Mouse (Mus musculus): ENCODE data around the gene Fbf1. TPM values are rescaled to one million over a fixed set of nuclear protein-coding genes. Genes with fewer than 3 reads are reported as not detected.

Gene Fbf1
- polyA plus RNA-seq, 1 experiment, result 153 TPM

DNA sequence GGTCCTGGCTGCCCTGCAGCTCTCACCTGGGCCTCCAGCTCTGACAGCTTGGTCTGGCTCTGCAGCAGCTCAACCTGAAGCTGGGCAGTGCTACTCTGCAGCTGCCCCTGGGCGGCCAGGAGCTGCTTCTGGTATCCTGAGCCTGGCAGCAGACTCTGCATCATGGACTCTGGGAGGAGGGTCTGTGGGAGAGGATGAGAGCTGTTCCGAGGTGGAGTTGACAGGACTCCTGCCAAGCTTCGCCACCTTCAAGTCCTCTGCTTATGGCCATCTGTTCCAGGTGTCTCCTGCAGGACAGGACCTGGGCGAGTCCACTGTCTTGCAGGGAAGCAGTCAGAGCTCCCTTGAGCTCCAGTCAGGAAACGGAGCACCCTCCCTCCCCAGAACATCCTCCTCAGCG lies 18.6 kb downstream of the Fbf1 start:
- no peak for DNase-seq (ENCODE audit: low read depth)
- TF ChIP-seq CTCF (IDR thresholded peaks at IDR 0.05; ENCODE audit: borderline replicate concordance, extremely low read depth, insufficient read depth, insufficient read length) (no peak), POLR2A (IDR thresholded peaks at IDR 0.05; ENCODE audit: borderline replicate concordance, extremely low read depth, insufficient read depth, insufficient read length, poor library complexity, severe bottlenecking) (no peak)

DNA sequence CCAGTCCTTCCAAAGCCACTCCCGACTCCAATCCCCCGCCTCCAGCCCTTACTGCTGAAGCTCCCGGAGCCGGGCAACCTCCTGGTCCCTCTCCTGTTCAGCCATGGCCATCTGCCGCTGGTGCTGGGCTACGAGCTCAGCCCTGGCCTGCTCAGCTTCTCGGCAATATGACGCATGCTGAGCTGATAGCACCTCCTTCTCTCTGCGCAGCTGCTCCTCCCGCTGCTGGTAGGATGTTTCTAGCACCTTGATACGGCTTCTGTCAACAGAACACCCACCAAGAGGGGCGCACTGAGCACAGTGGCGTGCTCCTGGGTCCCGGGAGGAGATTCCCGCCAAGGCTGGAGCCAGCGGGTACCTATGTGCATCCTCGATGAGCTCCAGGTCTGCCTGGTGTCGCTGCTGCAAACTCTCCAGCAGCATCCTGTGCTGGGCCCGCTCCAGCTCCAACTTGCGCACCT lies 19.2 kb downstream of the Fbf1 start:
- peak; percentile 29 for DNase-seq (ENCODE audit: low read depth)
- TF ChIP-seq CTCF (IDR thresholded peaks at IDR 0.05; ENCODE audit: borderline replicate concordance, extremely low read depth, insufficient read depth, insufficient read length), result no peak

DNA sequence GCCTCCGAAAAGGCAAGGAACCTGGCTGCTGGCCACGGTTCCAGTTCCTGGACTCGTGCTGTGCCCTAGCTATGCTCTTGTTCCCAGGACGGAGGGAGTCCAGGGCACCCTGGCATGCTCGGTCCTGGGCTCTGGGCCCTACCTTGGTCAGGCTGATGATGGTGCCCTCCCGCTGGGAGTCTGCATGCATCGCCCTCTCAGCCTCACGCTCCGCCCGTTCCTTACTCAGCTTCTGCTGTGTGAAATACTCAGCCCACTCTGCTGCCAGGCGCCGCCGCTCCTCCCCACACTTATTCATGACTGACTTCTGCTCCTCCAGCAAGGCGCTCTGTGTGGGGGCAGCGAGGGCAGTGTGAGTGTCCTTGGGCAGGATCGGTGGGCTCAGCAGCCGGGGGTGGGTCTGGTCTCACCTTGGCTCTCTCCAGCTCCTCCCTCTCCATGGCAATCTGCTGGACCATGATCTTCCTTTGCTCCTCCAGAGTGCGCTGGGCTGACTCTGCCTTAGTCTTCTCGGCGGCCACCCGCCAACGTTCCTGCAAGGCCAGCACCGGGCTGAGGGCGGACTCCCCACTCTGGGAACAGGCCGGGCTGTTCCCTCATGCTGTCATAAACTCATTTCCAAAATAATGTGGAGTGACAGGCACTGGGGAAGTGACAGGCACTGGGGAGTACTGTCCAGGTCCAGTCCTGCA lies 21.5 kb downstream of the Fbf1 start:
- DNase-seq (ENCODE audit: low read depth), result peak; percentile 41
- TF ChIP-seq CTCF (IDR thresholded peaks at IDR 0.05; ENCODE audit: borderline replicate concordance, extremely low read depth, insufficient read depth, insufficient read length) (no peak), POLR2A (IDR thresholded peaks at IDR 0.05; ENCODE audit: borderline replicate concordance, extremely low read depth, insufficient read depth, insufficient read length, poor library complexity, severe bottlenecking) (no peak)

DNA sequence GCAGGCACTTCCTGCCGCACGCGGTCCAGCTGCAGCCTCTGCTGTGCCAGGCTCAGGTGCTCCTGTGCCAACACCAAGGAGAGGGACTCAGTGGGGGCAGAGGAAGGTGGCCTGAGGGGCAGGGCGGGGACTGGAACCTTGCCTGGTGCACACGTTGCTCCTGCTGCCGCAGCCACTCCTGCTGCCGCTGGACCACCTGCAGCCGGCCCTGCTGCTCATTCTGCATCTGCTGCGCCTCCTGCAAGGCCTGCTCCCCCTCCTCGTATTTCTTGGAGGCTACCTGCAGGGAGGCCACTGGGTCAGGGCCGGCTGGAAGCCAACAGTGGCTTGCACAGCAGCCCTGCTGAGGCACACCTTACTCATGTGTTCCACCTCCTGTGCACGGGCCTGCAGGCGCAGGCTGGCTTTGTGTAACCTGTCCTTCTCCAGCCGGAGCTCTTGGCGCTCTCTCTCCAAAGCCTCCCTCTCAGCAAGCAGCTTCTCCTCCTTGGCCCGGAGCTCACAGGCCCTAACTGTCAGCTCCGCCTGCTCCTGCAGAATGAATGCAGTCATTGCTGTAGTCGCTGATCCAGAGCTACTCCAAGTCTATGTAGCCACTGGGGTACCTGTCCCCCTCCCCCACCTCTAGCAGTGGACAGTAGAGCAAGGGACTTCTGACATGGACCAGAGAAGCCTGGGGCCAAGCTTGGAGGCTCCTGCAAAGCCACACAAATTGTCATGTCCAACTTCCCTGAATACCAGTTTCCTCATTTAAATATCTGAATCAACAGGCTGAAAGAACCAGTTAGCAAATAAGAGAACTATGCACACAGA lies 22.3 kb downstream of the Fbf1 start:
- no peak for DNase-seq (ENCODE audit: low read depth)
- TF ChIP-seq POLR2A (IDR thresholded peaks at IDR 0.05; ENCODE audit: borderline replicate concordance, extremely low read depth, insufficient read depth, insufficient read length, poor library complexity, severe bottlenecking), result no peak
- no peak for TF ChIP-seq CTCF (IDR thresholded peaks at IDR 0.05; ENCODE audit: borderline replicate concordance, extremely low read depth, insufficient read depth, insufficient read length)

DNA sequence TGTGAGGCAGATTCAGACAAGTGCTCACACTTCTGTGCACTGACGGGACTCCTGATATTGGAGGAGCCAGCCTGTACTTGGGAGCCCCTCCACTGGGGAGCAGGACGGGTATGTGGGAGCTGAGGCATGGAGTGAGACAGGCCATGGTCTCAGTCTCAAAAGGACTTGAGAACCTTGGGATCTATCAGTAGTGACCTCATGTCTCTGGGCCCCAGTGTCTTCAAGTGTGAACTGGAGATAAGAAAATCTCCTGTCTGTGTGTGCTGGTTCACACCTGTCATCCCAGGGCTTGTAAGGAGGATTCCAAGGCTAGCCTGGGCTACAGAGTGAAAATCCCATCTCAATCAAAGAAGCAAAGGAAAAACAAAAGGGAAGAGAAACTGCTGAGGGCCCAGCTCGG lies 24.5 kb downstream of the Fbf1 start:
- TF ChIP-seq CTCF (IDR thresholded peaks at IDR 0.05; ENCODE audit: borderline replicate concordance, extremely low read depth, insufficient read depth, insufficient read length), result no peak
- no peak for TF ChIP-seq POLR2A (IDR thresholded peaks at IDR 0.05; ENCODE audit: borderline replicate concordance, extremely low read depth, insufficient read depth, insufficient read length, poor library complexity, severe bottlenecking)
- DNase-seq (ENCODE audit: low read depth), result no peak

DNA sequence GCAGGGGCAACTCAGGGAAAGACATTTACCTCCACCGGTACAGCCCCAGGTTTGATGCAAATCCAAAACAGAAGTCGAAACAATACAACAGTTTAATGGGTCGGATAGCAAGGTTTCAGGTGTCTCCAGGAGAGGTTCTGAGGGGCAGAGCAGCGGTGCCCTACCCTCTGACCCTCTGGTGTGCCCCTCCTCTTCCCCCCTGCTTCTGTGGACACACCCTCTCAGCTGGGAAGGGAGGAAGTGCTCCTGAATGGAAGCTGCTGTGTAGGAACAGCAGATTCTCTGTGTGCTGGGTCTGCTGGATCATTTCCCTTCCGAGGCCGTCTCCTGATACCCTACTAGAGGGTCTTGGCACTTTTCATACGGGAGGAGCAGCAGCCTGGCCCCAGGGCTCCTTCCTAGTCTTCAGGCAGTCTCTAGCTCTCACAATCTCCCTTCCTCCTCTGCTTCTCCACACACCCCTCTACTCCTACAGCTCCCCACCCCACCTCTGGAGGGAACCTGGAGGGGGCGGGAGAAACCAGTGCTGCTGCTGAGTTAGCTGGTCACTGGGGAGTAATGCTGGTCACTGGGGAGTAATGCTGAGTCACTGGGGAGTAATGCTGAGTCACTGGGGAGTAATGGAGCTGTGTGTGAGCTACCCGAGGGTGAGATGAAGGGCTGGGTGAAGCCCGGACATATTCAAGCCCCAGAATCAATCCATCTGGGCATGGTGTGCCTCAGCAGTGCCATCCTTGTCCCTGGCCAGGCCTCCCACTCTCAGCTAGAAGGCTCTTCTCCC lies 25.6 kb downstream of the Fbf1 start:
- TF ChIP-seq POLR2A (IDR thresholded peaks at IDR 0.05; ENCODE audit: borderline replicate concordance, extremely low read depth, insufficient read depth, insufficient read length, poor library complexity, severe bottlenecking) (no peak), CTCF (IDR thresholded peaks at IDR 0.05; ENCODE audit: borderline replicate concordance, extremely low read depth, insufficient read depth, insufficient read length) (no peak)
- no peak for DNase-seq (ENCODE audit: low read depth)

DNA sequence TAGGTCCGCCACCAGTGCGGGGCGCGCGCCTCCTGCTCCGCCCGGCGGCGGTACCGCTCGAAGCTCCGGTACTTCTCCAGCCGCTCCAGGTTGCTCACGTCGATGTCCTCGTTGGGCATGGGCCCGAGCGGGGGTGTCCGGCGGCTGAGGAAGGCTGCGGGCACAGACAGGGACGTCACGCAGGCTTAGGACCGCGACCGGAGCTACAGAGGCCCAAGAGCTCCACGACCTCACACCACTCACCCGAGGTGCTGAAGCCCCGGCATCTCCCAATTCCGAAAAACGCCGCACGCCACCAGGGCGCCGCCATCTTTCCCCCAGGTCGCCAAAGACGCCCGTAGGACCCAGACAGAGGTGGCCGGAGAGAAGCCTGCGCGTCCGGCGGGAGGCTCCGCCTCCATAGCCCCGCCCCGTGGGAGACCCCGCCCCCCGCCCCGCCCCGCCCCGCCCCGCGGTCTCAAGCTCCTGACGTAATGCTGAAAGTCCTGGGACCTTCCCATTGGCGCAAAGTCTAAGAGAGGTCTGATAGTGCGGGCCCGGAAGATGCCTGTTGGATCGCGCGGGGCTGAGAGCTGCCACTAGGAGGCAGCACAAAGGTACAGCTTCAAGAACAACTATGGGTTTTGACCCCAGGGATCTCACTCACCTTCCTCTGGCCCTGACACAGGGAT lies 29.4 kb downstream of the Fbf1 start, which contains the start of gene Mrpl38:
Mrpl38 (minus strand) TSS at position 401 of the 671 bp plus-strand sequence.
- peak; percentile 37; the same call in 1 of the 2 replicates for TF ChIP-seq POLR2A (IDR thresholded peaks at IDR 0.05; ENCODE audit: borderline replicate concordance, extremely low read depth, insufficient read depth, insufficient read length, poor library complexity, severe bottlenecking)
- TF ChIP-seq CTCF (IDR thresholded peaks at IDR 0.05; ENCODE audit: borderline replicate concordance, extremely low read depth, insufficient read depth, insufficient read length), result peak; percentile 89
- peak; percentile 98 for DNase-seq (ENCODE audit: low read depth)

DNA sequence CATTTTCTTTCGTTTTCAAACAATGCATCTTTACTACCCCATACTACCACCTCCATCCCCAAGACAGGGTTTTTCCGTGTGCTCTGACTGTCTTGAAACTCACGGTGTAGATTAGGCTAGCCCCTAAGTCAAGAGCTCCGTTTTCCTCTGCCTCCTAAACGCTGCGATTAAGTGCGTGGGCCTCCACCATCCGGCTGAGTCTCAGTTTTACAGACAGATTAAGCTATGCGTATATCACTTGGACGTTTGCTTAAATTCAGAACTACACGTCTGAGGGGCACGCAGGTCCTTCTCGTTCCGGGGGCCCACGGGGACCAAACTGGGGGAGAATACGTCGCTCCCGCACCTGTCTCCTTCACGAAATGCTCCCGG lies 29.9 kb downstream of the Fbf1 start:
- TF ChIP-seq POLR2A (IDR thresholded peaks at IDR 0.05; ENCODE audit: borderline replicate concordance, extremely low read depth, insufficient read depth, insufficient read length, poor library complexity, severe bottlenecking) (no peak), CTCF (IDR thresholded peaks at IDR 0.05; ENCODE audit: borderline replicate concordance, extremely low read depth, insufficient read depth, insufficient read length) (no peak)
- no peak for DNase-seq (ENCODE audit: low read depth)

DNA sequence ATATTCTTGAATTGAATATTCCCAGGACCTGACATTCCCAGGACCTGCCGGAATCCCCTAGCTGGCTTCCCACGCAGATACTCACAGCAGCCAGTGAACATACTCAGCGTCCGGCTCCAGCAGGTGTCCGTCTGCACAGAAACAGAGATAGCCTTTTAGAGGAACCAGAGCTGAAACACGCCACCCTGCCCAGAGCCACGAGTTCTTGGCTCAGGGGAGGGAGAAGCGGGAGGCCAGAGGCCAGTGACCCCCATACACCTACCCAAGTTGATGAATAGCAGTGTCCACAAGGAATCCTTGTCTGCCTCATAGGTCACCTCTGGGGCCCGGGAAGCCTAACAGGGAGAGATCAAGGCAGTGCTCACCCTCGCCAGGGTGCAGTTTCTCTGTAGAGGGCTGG lies 33.8 kb downstream of the Fbf1 start:
- no peak for DNase-seq (ENCODE audit: low read depth)
- TF ChIP-seq CTCF (IDR thresholded peaks at IDR 0.05; ENCODE audit: borderline replicate concordance, extremely low read depth, insufficient read depth, insufficient read length) (no peak), POLR2A (IDR thresholded peaks at IDR 0.05; ENCODE audit: borderline replicate concordance, extremely low read depth, insufficient read depth, insufficient read length, poor library complexity, severe bottlenecking) (no peak)

DNA sequence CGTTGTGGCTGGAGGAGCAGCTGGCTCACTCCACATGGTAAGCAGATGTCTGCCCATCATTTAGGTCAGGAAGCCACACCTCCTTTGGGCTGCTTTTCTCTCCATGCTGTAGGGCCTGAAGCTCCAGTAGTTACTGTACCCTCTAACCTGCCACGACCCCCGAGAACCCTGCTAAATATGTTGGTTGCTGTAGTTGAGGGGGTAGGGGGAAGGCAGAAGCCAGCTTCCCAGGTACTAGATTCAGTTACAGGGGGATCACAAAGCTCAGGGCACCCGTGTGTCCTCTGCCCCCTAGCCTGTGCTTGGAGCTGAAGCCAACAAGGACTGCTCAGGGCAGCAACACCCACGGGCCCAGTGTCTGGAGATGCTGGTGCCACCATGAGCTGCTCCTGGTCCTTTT lies 34.5 kb downstream of the Fbf1 start:
- no peak for TF ChIP-seq POLR2A (IDR thresholded peaks at IDR 0.05; ENCODE audit: borderline replicate concordance, extremely low read depth, insufficient read depth, insufficient read length, poor library complexity, severe bottlenecking)
- no peak for TF ChIP-seq CTCF (IDR thresholded peaks at IDR 0.05; ENCODE audit: borderline replicate concordance, extremely low read depth, insufficient read depth, insufficient read length)

More for the DNA sequence above, 34.5 kb downstream of the Fbf1 start:
- DNase-seq (ENCODE audit: low read depth), result no peak

Measured in brain, embryonic 14.5 days (tissue).